Mouse (Mus musculus) midbrain, embryonic 16.5 days (tissue): ENCODE results near the gene Grid2. TPM values are rescaled to one million over a fixed set of nuclear protein-coding genes. Genes with fewer than 3 reads are reported as not detected.

Source experiments
- ATAC-seq: fragments of 200-750 bp; cut with Nextera tagmentation; 2 replicates; pipeline ENCODE4 v1.8.0; 2017; ENCODE audit warnings: moderate TSS enrichment
- H3K27ac ChIP-seq: fragments of 300-500 bp; sonication (generic); 2 replicates; pipeline ENCODE4 v1.5.1; 2014; ENCODE audit warnings: mild to moderate bottlenecking, low read length, mixed read lengths
- H3K27me3 ChIP-seq: fragments of 300-500 bp; sonication (generic); 2 replicates; pipeline ENCODE4 v1.6.1; 2014; ENCODE audit warnings: low read depth, low read length, mixed read lengths; ENCODE audit not compliant: control insufficient read depth, insufficient read depth
- H3K36me3 ChIP-seq: fragments of 300-500 bp; sonication (generic); 2 replicates; pipeline ENCODE4 v1.6.1; 2014; ENCODE audit warnings: mild to moderate bottlenecking, low read length, moderate library complexity, mixed read lengths; ENCODE audit not compliant: control insufficient read depth, insufficient read depth
- H3K4me1 ChIP-seq: fragments of 300-500 bp; sonication (generic); 2 replicates; pipeline ENCODE4 v1.6.1; 2014; ENCODE audit warnings: mild to moderate bottlenecking, low read length, mixed read lengths; ENCODE audit not compliant: control insufficient read depth, insufficient read depth
- H3K4me2 ChIP-seq: fragments of 300-500 bp; sonication (generic); 2 replicates; pipeline ENCODE4 v1.6.1; 2014; ENCODE audit warnings: mild to moderate bottlenecking, low read length, mixed read lengths
- H3K4me3 ChIP-seq: fragments of 300-500 bp; sonication (generic); 2 replicates; pipeline ENCODE4 v1.5.1; 2014; ENCODE audit warnings: low read depth, mild to moderate bottlenecking, low read length, moderate library complexity, mixed read lengths
- H3K9ac ChIP-seq: fragments of 300-500 bp; sonication (generic); 2 replicates; pipeline ENCODE4 v1.6.1; 2014; ENCODE audit warnings: low read depth, low read length, mixed read lengths
- H3K9me3 ChIP-seq: fragments of 300-500 bp; sonication (generic); replicated peaks from 2 replicates; pipeline ENCODE4 v1.6.1; 2014; ENCODE audit warnings: mild to moderate bottlenecking, low read length, mixed read lengths; ENCODE audit not compliant: control insufficient read depth, poor library complexity, severe bottlenecking
- WGBS: fragments of 180-500 bp; shearing (Covaris S2); extraction: QIAGEN DNeasy Blood & Tissue Kit; methylation state at CpG from one replicate; pipeline ENCODE4 v1.1.7; 2014; 5-methylcytosine and 5-hydroxymethylcytosine counted together
- polyA plus RNA-seq: library from polyadenylated mRNA; unstranded; fragments of >200 nt; fragmentation: Nextera tagmentation; extraction: Ambion mirVana; gene quantifications from 2 replicates; pipeline ENCODE4 v1.2.1, GENCODE M21; 2015

The Grid2 gene
- polyA plus RNA-seq, 1 experiment from 2014 or later = 13.8 TPM

- no peak overlapping the region for H3K9ac ChIP-seq
- H3K4me2 ChIP-seq = no peak overlapping the region
- H3K4me1 ChIP-seq = no peaks in the 10 kb centered on the region
- H3K9me3 ChIP-seq = no peaks in the 10 kb centered on the region
- H3K27me3 ChIP-seq = no peaks in the 10 kb centered on the region
- no peaks in the 10 kb centered on the region for H3K36me3 ChIP-seq
- 87% methylated on average over 2 of the region's 2 CpGs for WGBS
- no peak overlapping the region for H3K27ac ChIP-seq
- H3K4me3 ChIP-seq = no peak overlapping the region
- no peak for ATAC-seq
Observed at GRCm38 (mm10) chr6:64703659-64704058, 1448.0 kb downstream of the Grid2 start.

GRCm38 (mm10) chr6:64727751-64728403 lies 1472.2 kb downstream of the Grid2 start:
- no peak overlapping the region for H3K9ac ChIP-seq
- ATAC-seq = peak; percentile 44; the same call in 1 of the 2 replicates
- H3K9me3 ChIP-seq = no peaks in the 10 kb centered on the region
- peaks cover 31% of the 10 kb centered on the region for H3K27me3 ChIP-seq
- no peak overlapping the region for H3K27ac ChIP-seq
- H3K4me3 ChIP-seq = peak overlapping the region; percentile 22; the same call in 1 of the 2 replicates
- peaks cover 21% of the 10 kb centered on the region for H3K4me1 ChIP-seq
- peak overlapping the region; percentile 48 for H3K4me2 ChIP-seq
- H3K36me3 ChIP-seq = no peaks in the 10 kb centered on the region
- under 1% methylated on average over 29 of the region's 29 CpGs for WGBS

GRCm38 (mm10) chr6:64728499-64729198 lies 1473.0 kb downstream of the Grid2 start, which contains the start of gene Atoh1:
Gene Atoh1 (plus strand): TSS chr6:64729125.
- Histone ChIP-seq H3K4me2 (peak within 1 kb of the TSS; percentile 68), H3K9me3 (no peaks in the 10 kb centered on the region), H3K27ac (no peak within 1 kb of the TSS), H3K27me3 (peaks cover 35% of the 10 kb centered on the region), H3K36me3 (no peaks in the 10 kb centered on the region), H3K9ac (0 out of 2 replicates have a peak within 1 kb of the TSS, but pooled peaks have one; percentile 20), H3K4me3 (peak within 1 kb of the TSS; percentile 42), H3K4me1 (peaks cover 21% of the 10 kb centered on the region)
- ATAC-seq = peak; percentile 49
- under 1% methylated on average over 34 of the region's 34 CpGs for WGBS

GRCm38 (mm10) chr6:64729231-64730011 lies 1473.7 kb downstream of the Grid2 start:
- H3K27ac ChIP-seq = no peak overlapping the region
- 0 out of 2 replicates have a peak overlapping the region, but pooled peaks have one; percentile 20 for H3K9ac ChIP-seq
- ATAC-seq = peak; percentile 77
- H3K9me3 ChIP-seq = no peaks in the 10 kb centered on the region
- peaks cover 41% of the 10 kb centered on the region for H3K27me3 ChIP-seq
- WGBS = under 1% methylated on average over 53 of the region's 53 CpGs
- H3K4me1 ChIP-seq = peaks cover 26% of the 10 kb centered on the region
- H3K36me3 ChIP-seq = no peaks in the 10 kb centered on the region
- peak overlapping the region; percentile 42 for H3K4me3 ChIP-seq
- peak overlapping the region; percentile 68 for H3K4me2 ChIP-seq

GRCm38 (mm10) chr6:64730030-64730429 lies 1474.4 kb downstream of the Grid2 start:
- Histone ChIP-seq H3K4me2 (peak overlapping the region; percentile 68), H3K4me1 (peaks cover 30% of the 10 kb centered on the region), H3K9ac (no peak overlapping the region), H3K27ac (no peak overlapping the region), H3K4me3 (peak overlapping the region; percentile 42), H3K9me3 (no peaks in the 10 kb centered on the region), H3K36me3 (no peaks in the 10 kb centered on the region), H3K27me3 (peaks cover 41% of the 10 kb centered on the region)
- ATAC-seq = no peak
- under 1% methylated on average over 19 of the region's 19 CpGs for WGBS

GRCm38 (mm10) chr6:64730506-64731020 lies 1474.9 kb downstream of the Grid2 start:
- Histone ChIP-seq H3K9me3 (no peaks in the 10 kb centered on the region), H3K4me2 (no peak overlapping the region), H3K4me1 (peaks cover 30% of the 10 kb centered on the region), H3K27ac (no peak overlapping the region), H3K27me3 (peaks cover 46% of the 10 kb centered on the region), H3K36me3 (no peaks in the 10 kb centered on the region), H3K9ac (no peak overlapping the region), H3K4me3 (no peak overlapping the region)
- WGBS = 2% methylated on average over 14 of the region's 14 CpGs
- no peak for ATAC-seq

GRCm38 (mm10) chr6:64731126-64731525 lies 1475.5 kb downstream of the Grid2 start:
- Histone ChIP-seq H3K9me3 (no peaks in the 10 kb centered on the region), H3K36me3 (no peaks in the 10 kb centered on the region), H3K27ac (no peak overlapping the region), H3K4me2 (no peak overlapping the region), H3K4me3 (no peak overlapping the region), H3K4me1 (peaks cover 30% of the 10 kb centered on the region), H3K9ac (no peak overlapping the region), H3K27me3 (peaks cover 48% of the 10 kb centered on the region)
- WGBS = 5% methylated on average over 7 of the region's 7 CpGs
- ATAC-seq = no peak

- Histone ChIP-seq H3K4me2 (no peak overlapping the region), H3K9me3 (no peaks in the 10 kb centered on the region), H3K27me3 (peaks cover 52% of the 10 kb centered on the region), H3K36me3 (no peaks in the 10 kb centered on the region), H3K4me1 (peaks cover 30% of the 10 kb centered on the region), H3K4me3 (no peak overlapping the region), H3K9ac (no peak overlapping the region), H3K27ac (no peak overlapping the region)
- ATAC-seq = no peak
- WGBS = 4% methylated on average over 8 of the region's 8 CpGs
Observed at GRCm38 (mm10) chr6:64731621-64732320, 1476.1 kb downstream of the Grid2 start.
